Mouse (Mus musculus) MEL (cell line): ENCODE measurements around the gene Lonp1.

Experiments used
- CTCF ChIP-seq, 3 experiments: IDR thresholded peaks in 2 of 3; conservative IDR thresholded peaks in 1 of 3; 2 replicates each; pipeline ENCODE4 v1.5.1; 2011 to 2012; ENCODE audit warnings: low read length in 3 of 3, low read depth in 2 of 3, mild to moderate bottlenecking in 2 of 3, improper control_type of control experiment in 1 of 3, inconsistent platforms in 1 of 3, mixed read lengths in 1 of 3, moderate library complexity in 1 of 3; ENCODE audit not compliant: control insufficient read depth in 1 of 3, insufficient read depth in 1 of 3, poor library complexity in 1 of 3, severe bottlenecking in 1 of 3
- POLR2A ChIP-seq, 2 experiments: IDR thresholded peaks; 2 replicates each; pipeline ENCODE4 v1.6.1; 2011 to 2012; ENCODE audit warnings: low read length in 2 of 2, mild to moderate bottlenecking in 2 of 2, control low read depth in 1 of 2, improper control_type of control experiment in 1 of 2, low read depth in 1 of 2, moderate library complexity in 1 of 2; ENCODE audit not compliant: control insufficient read depth in 1 of 2, insufficient read depth in 1 of 2, poor library complexity in 1 of 2
- POLR2AphosphoS2 ChIP-seq: IDR thresholded peaks from 2 replicates; pipeline ENCODE4 v1.6.1; 2011; ENCODE audit warnings: low read length, improper control_type of control experiment
- RAD21 ChIP-seq: IDR thresholded peaks from 2 replicates; pipeline ENCODE4 v1.6.1; 2011; ENCODE audit warnings: mild to moderate bottlenecking, low read depth, low read length, improper control_type of control experiment
- TCF12 ChIP-seq: IDR thresholded peaks from 2 replicates; pipeline ENCODE4 v1.6.1; 2014; ENCODE audit warnings: low read depth, mild to moderate bottlenecking, inconsistent platforms, low read length, improper control_type of control experiment, moderate library complexity
- ZC3H11A ChIP-seq: IDR thresholded peaks from 2 replicates; pipeline ENCODE4 v1.6.1; 2012; ENCODE audit warnings: low read depth, mild to moderate bottlenecking, inconsistent platforms, low read length, improper control_type of control experiment

GRCm38 (mm10) chr17:56668384-56669144 lies 41.9 kb upstream of the Lonp1 start:
- TF ChIP-seq RAD21 (peak; percentile 96), CTCF (IDR thresholded peaks at IDR 0.05 in 2 of 3, conservative IDR thresholded peaks at IDR 0.05 in 1 of 3; ENCODE audit: control insufficient read depth in 1 of 3, insufficient read depth in 1 of 3, low read depth in 2 of 3, low read length in 3 of 3, poor library complexity in 1 of 3, severe bottlenecking in 1 of 3) (peak; percentile 73 to 97 (median 95)), POLR2AphosphoS2 (no peak), POLR2A (IDR thresholded peaks at IDR 0.05; ENCODE audit: control insufficient read depth in 1 of 2, insufficient read depth in 1 of 2, low read depth in 1 of 2, low read length in 2 of 2, poor library complexity in 1 of 2) (no peak), ZC3H11A (peak; percentile 65), TCF12 (no peak)
